Comparison of ENCODE assay signal across 10 mouse cellular contexts in genomic region chr1:73903035-73903434, GRCm38 (mm10).
A peak's percentile ranks its signal among the peaks of the same experiment; 100 is the strongest.
DNase-seq lines count a peak whose midpoint lies in the region; ATAC-seq and TF ChIP-seq lines count a peak whose summit lies in the region.
"Had no signal": no experiment of that assay in that cellular context is flagged by ENCODE, and none has a peak within 500 bp of the region (broad histone marks: within the 10 kb centered on the region; RNA-seq: fewer than 3 reads in every experiment).

No protein-coding gene starts in this region.

- no peaks in the 10 kb centered on the region for H3K9me3 ChIP-seq in forebrain, embryonic 10.5 days
- no peaks in the 10 kb centered on the region for H3K9me3 ChIP-seq in forebrain, embryonic 14.5 days (replicated peaks; ENCODE audit: control insufficient read depth, low read length)
- H3K9me3 ChIP-seq in intestine, embryonic 15.5 days, result no peaks in the 10 kb centered on the region
- no peaks in the 10 kb centered on the region for H3K9me3 ChIP-seq in intestine, postnatal 0 days (ENCODE audit: control insufficient read depth)
- no peaks in the 10 kb centered on the region for H3K9me3 ChIP-seq in embryonic facial prominence, embryonic 15.5 days (replicated peaks)
- H3K9me3 ChIP-seq in limb, embryonic 15.5 days, result no peaks in the 10 kb centered on the region
- H3K9me3 ChIP-seq: heart, embryonic 15.5 days had no signal

- no peak overlapping the region for H3K27ac ChIP-seq in forebrain, embryonic 10.5 days
- no peak overlapping the region for H3K27ac ChIP-seq in forebrain, embryonic 14.5 days (ENCODE audit: low read depth, low read length)
- H3K27ac ChIP-seq in intestine, embryonic 15.5 days, result no peak overlapping the region
- no peak overlapping the region for H3K27ac ChIP-seq in intestine, postnatal 0 days (ENCODE audit: low read depth, low read length)
- H3K27ac ChIP-seq in embryonic facial prominence, embryonic 15.5 days (replicated peaks), result peak overlapping the region; percentile 44; the same call in 1 of the 2 replicates
- H3K27ac ChIP-seq in limb, embryonic 15.5 days, result peak overlapping the region; percentile 68; the same call in 1 of the 2 replicates
- H3K27ac ChIP-seq: kidney, postnatal 0 days had no signal

- H3K4me3 ChIP-seq in forebrain, embryonic 10.5 days, result no peak overlapping the region
- no peak overlapping the region for H3K4me3 ChIP-seq in forebrain, embryonic 14.5 days (ENCODE audit: low read depth, low read length)
- H3K4me3 ChIP-seq in intestine, embryonic 15.5 days (replicated peaks), result no peak overlapping the region
- H3K4me3 ChIP-seq in intestine, postnatal 0 days (ENCODE audit: low read depth, low read length), result no peak overlapping the region
- H3K4me3 ChIP-seq in embryonic facial prominence, embryonic 15.5 days (replicated peaks), result no peak overlapping the region
- H3K4me3 ChIP-seq in limb, embryonic 15.5 days, result no peak overlapping the region
- H3K4me3 ChIP-seq: heart, embryonic 15.5 days had no signal

- TF ChIP-seq CTCF in intestine, postnatal 0 days (IDR thresholded peaks at IDR 0.05; ENCODE audit: low read depth), result no peak

- WGBS in forebrain, embryonic 10.5 days, result 86% methylated on average over 5 of the region's 5 CpGs
- WGBS in forebrain, embryonic 14.5 days, result 88% methylated on average over 5 of the region's 5 CpGs
- WGBS in intestine, embryonic 15.5 days, result 84% methylated on average over 5 of the region's 5 CpGs
- 85% methylated on average over 5 of the region's 5 CpGs for WGBS in intestine, postnatal 0 days
- WGBS in embryonic facial prominence, embryonic 15.5 days, result 79% methylated on average over 5 of the region's 5 CpGs
- WGBS in limb, embryonic 15.5 days, result 87% methylated on average over 5 of the region's 5 CpGs

- peaks cover 11% of the 10 kb centered on the region for H3K4me1 ChIP-seq in forebrain, embryonic 10.5 days
- H3K4me1 ChIP-seq in forebrain, embryonic 14.5 days (ENCODE audit: control insufficient read depth, insufficient read depth, low read length), result no peaks in the 10 kb centered on the region
- peaks cover 17% of the 10 kb centered on the region for H3K4me1 ChIP-seq in intestine, embryonic 15.5 days (replicated peaks)
- H3K4me1 ChIP-seq in intestine, postnatal 0 days (replicated peaks; ENCODE audit: control insufficient read depth, insufficient read depth, low read length), result no peaks in the 10 kb centered on the region
- peaks cover 21% of the 10 kb centered on the region; the same call in 1 of the 2 replicates for H3K4me1 ChIP-seq in embryonic facial prominence, embryonic 15.5 days
- peaks cover 29% of the 10 kb centered on the region for H3K4me1 ChIP-seq in limb, embryonic 15.5 days

- no peaks in the 10 kb centered on the region for H3K36me3 ChIP-seq in forebrain, embryonic 10.5 days (replicated peaks)
- no peaks in the 10 kb centered on the region for H3K36me3 ChIP-seq in forebrain, embryonic 14.5 days (ENCODE audit: control insufficient read depth, insufficient read depth, low read length)
- no peaks in the 10 kb centered on the region for H3K36me3 ChIP-seq in intestine, embryonic 15.5 days
- H3K36me3 ChIP-seq in intestine, postnatal 0 days (ENCODE audit: control insufficient read depth, insufficient read depth), result no peaks in the 10 kb centered on the region
- H3K36me3 ChIP-seq in embryonic facial prominence, embryonic 15.5 days, result no peaks in the 10 kb centered on the region
- no peaks in the 10 kb centered on the region for H3K36me3 ChIP-seq in limb, embryonic 15.5 days
- H3K36me3 ChIP-seq: heart, embryonic 15.5 days had no signal

- H3K27me3 ChIP-seq in forebrain, embryonic 10.5 days (ENCODE audit: poor library complexity, severe bottlenecking), result no peaks in the 10 kb centered on the region
- H3K27me3 ChIP-seq in forebrain, embryonic 14.5 days (replicated peaks; ENCODE audit: control insufficient read depth, insufficient read depth, low read length), result no peaks in the 10 kb centered on the region
- no peaks in the 10 kb centered on the region for H3K27me3 ChIP-seq in intestine, embryonic 15.5 days (replicated peaks)
- H3K27me3 ChIP-seq in intestine, postnatal 0 days (replicated peaks; ENCODE audit: control insufficient read depth, insufficient read depth, low read length), result no peaks in the 10 kb centered on the region
- no peaks in the 10 kb centered on the region for H3K27me3 ChIP-seq in embryonic facial prominence, embryonic 15.5 days
- no peaks in the 10 kb centered on the region for H3K27me3 ChIP-seq in limb, embryonic 15.5 days
- H3K27me3 ChIP-seq: heart, embryonic 15.5 days had no signal

- H3K9ac ChIP-seq in forebrain, embryonic 14.5 days (ENCODE audit: low read length), result no peak overlapping the region
- no peak overlapping the region for H3K9ac ChIP-seq in intestine, embryonic 15.5 days
- H3K9ac ChIP-seq in intestine, postnatal 0 days (ENCODE audit: low read depth, low read length), result no peak overlapping the region
- H3K9ac ChIP-seq in embryonic facial prominence, embryonic 15.5 days, result no peak overlapping the region
- H3K9ac ChIP-seq in limb, embryonic 15.5 days, result no peak overlapping the region
- H3K9ac ChIP-seq: heart, embryonic 15.5 days had no signal

- no peak overlapping the region for H3K4me2 ChIP-seq in forebrain, embryonic 14.5 days (ENCODE audit: low read length)
- no peak overlapping the region for H3K4me2 ChIP-seq in intestine, embryonic 15.5 days (replicated peaks)
- H3K4me2 ChIP-seq in intestine, postnatal 0 days (replicated peaks; ENCODE audit: low read depth), result no peak overlapping the region
- no peak overlapping the region for H3K4me2 ChIP-seq in embryonic facial prominence, embryonic 15.5 days (replicated peaks)
- H3K4me2 ChIP-seq in limb, embryonic 15.5 days, result no peak overlapping the region
- H3K4me2 ChIP-seq: heart, embryonic 15.5 days had no signal

- no peak for ATAC-seq in forebrain, embryonic 14.5 days
- 0 out of 2 replicates have a peak, but pooled peaks have one; percentile 5 for ATAC-seq in intestine, embryonic 15.5 days
- ATAC-seq in intestine, postnatal 0 days, result no peak
- no peak for ATAC-seq in embryonic facial prominence, embryonic 15.5 days (ENCODE audit: insufficient number of reproducible peaks, low FRiP score, low TSS enrichment, low read depth)
- no peak for ATAC-seq in limb, embryonic 15.5 days (ENCODE audit: insufficient number of reproducible peaks, low FRiP score, low TSS enrichment, low read depth)

- DNase-seq in forebrain, embryonic 10.5 days (ENCODE audit: extremely low spot score, low spot score), result peak; percentile 13
- DNase-seq in forebrain, embryonic 14.5 days (ENCODE audit: low spot score), result no peak
- DNase-seq in cerebellum, adult 8-10 months, result no peak
- DNase-seq in thymus, postnatal 4 days, result no peak

Comparison
In these comparisons a context has a peak if more than half of its experiments do, and no peak if none do; other contexts are left out.
1. H3K27ac ChIP-seq: peak in embryonic facial prominence, embryonic 15.5 days (single experiment) and limb, embryonic 15.5 days (single experiment); none in forebrain, embryonic 10.5 days (single experiment), forebrain, embryonic 14.5 days (single experiment), intestine, embryonic 15.5 days (single experiment) and intestine, postnatal 0 days (single experiment).